Mouse (Mus musculus) T-helper 1 cell (primary cell): ENCODE measurements around the gene Megf11.
"Not testable (repeated sequence)": the region's sequence is repeated elsewhere in the genome, so short reads cannot be mapped to it uniquely, and the experiment has no call there.

Source experiments
- in situ Hi-C: fragments of 300-600 bp; cut with MboI, MseI; formaldehyde crosslinking; loops from one replicate; pipeline ENCODE4 v1.15.1; 2025; ENCODE audit warnings: high pct_unique_total_duplicates

Gene Megf11

DNA sequence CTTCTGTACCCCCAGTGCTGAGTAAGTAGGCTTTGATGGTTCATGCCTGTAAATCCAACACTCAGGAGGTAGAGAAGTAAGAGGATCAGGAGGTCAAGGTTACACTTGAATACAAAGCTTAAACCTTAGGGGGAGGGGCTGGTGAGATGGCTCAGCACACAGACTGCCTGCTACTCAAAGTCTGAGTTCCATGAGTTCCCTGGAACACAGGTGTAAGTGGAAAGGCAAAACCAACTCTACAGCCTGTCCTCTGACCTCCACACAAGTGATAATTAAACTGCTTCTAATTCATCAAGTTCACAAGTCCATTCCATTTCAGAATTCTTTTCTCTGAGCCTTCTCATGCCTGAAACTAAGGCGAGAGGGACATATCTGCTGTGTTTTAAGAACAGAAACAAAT lies 265.8 kb downstream of the Megf11 start:
- in situ Hi-C loops: no loop called here

DNA sequence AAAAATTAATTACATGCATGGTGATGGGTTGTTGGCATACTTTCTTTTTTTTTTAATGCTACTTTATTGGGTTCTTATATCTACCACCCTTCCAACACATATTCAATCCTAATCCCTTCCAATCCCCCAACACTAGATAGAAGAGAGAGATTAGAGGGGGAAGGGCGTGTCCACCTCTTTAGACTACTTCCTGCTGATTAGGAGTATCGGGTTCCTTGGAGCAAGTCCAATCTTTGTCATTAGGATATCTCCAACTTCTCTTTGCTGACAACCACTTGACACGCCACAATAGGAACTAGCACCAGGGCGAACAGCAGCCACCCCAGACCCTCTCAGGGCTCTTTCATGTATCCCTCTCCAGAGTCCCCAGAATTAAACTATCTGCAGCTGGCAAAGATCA lies 266.3 kb downstream of the Megf11 start:
- in situ Hi-C loops: no loop called here

GRCm38 (mm10) chr9:64652138-64652537 lies 266.7 kb downstream of the Megf11 start:
- in situ Hi-C loops: no loop called here

DNA sequence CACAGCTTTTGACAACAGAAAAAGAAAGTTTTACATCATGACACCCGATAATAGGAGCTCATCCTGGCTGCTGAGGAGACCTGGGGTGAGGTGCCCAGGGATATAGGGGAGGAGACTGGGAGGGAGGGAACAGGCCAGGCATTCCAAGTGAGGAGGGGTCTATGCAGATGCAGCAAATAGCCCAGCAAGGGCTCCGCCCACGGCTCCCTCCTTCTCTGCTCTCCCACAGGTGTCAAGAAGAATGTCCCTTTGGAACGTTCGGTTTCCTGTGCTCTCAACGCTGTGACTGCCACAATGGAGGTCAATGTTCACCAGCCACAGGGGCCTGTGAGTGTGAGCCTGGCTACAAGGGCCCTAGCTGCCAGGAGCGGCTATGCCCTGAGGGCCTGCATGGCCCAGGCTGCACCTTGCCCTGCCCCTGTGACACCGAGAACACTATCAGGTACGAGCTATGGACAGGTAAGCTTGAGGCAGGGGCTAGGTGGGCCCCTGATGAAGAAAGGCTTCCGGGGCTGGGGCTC lies 267.5 kb downstream of the Megf11 start:
- in situ Hi-C loops: no loop called here

GRCm38 (mm10) chr9:64654723-64655122 lies 269.3 kb downstream of the Megf11 start:
- in situ Hi-C loops: no loop called here

DNA sequence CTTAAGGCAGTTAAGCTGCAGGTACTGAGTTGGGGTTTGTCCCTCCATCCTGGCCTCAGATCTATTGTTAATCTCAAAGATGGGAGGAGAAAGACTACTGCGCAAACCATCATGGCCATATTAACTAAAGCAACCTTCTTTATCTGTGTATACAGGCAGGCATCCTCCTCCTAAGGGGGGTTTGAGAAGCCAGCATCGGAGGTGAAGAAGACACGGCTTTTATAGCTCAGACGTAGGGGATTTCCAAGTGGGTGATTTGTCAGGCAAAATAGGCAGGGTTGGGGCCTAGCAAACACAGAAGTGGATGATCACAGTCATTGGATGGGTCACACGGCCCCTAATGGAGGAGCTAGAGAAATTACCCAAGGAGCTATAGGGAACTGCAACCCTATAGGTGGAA lies 271.2 kb downstream of the Megf11 start:
- in situ Hi-C loops: no loop called here

- in situ Hi-C loops: no loop called here
Observed at GRCm38 (mm10) chr9:64660222-64660621, 274.8 kb downstream of the Megf11 start.

GRCm38 (mm10) chr9:64664612-64665011 lies 279.2 kb downstream of the Megf11 start:
- in situ Hi-C loops: no loop called here

- in situ Hi-C loops: no loop called here
Observed at GRCm38 (mm10) chr9:64666549-64666948, 281.1 kb downstream of the Megf11 start.

DNA sequence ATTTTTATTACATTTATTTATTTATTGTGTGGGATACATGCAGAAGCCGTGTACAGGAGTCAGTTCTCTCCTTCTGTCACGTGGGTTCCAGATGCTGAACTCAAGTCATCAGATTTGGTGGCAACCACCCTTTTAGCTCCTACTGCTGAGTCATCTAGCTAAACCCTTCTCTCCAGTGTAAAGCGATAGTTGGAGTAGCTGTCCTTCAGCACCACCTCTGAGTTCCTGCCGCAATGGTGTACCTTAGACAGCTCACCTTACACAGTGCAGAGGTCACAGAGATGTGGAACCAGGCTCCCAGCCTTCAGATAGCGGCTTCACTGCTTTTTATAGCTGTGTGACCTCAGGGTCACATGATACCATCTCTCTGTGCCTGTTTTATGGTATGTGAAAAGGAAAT lies 282.1 kb downstream of the Megf11 start:
- in situ Hi-C loops: no loop called here

GRCm38 (mm10) chr9:64668001-64668400 lies 282.6 kb downstream of the Megf11 start:
- in situ Hi-C loops: no loop called here

DNA sequence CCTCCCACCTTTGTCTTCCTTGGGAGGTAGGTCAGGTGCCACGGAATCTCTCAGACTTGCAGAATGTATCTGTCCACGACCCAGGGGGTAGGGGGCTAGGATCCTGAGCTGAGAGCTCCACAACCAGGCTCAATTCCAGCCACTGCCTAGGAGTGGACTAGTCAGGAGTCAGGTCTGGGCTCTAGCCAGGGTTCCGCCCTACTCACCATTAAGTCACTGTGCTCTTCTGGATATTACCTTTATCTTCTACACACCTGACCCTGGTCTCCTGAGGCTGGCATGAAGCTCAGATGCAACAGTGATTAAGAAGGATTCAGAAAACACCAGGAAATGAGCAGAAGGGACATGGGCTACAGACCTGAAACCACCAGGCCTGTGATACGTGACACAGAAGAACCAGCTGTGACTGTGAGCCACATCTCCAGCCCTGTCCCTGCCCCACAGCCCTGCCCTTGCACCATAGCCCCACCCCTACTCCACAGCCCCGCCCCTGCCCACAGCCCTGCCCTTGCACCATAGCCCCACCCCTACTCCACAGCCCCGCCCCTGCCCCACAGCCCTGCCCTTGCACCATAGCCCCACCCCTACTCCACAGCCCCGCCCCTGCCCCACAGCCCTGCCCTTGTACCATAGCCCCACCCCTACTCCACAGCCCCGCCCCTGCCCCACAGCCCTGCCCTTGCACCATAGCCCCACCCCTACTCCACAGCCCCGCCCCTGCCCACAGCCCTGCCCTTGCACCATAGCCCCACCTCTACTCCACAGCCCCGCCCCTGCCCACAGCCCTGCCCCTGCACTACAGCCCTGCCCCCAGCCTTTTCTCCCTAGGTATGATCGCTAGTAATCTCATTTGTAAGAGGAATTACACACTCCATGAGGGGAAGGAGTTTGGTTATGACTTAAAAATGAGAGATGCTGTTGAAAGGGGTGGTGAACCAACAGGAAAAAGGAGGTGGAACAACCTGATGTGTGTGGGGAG lies 286.2 kb downstream of the Megf11 start:
- in situ Hi-C loops: not testable (repeated sequence)

GRCm38 (mm10) chr9:64687122-64688014 lies 301.9 kb downstream of the Megf11 start:
- in situ Hi-C loops: no loop called here

- in situ Hi-C loops: no loop called here
Observed at GRCm38 (mm10) chr9:64688015-64688394, 302.6 kb downstream of the Megf11 start.

DNA sequence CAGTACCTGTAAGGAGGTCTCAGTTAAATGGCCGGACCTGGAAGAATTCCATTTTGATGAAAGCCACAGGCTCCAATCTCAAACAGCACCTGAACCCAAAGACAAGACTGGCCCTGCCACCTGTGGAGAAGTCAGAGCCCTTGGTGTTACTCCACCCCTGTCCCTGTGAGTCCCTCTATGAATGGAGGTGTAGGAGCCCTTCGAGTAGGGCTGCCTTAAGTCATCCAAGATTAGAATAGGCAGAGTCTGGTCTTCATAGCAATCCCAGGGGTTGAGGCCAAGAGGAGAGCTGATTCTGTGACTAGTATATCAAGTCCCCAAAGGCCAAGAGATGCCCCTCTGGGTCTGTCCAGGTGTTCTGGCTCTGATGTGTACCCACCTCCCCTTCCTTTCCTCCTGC lies 305.3 kb downstream of the Megf11 start:
- in situ Hi-C loops: no loop called here

GRCm38 (mm10) chr9:64691176-64691575 lies 305.8 kb downstream of the Megf11 start:
- in situ Hi-C loops: no loop called here

GRCm38 (mm10) chr9:64693094-64693493 lies 307.7 kb downstream of the Megf11 start:
- in situ Hi-C loops: no loop called here

- in situ Hi-C loops: no loop called here
Observed at GRCm38 (mm10) chr9:64695266-64695665, 309.8 kb downstream of the Megf11 start.

DNA sequence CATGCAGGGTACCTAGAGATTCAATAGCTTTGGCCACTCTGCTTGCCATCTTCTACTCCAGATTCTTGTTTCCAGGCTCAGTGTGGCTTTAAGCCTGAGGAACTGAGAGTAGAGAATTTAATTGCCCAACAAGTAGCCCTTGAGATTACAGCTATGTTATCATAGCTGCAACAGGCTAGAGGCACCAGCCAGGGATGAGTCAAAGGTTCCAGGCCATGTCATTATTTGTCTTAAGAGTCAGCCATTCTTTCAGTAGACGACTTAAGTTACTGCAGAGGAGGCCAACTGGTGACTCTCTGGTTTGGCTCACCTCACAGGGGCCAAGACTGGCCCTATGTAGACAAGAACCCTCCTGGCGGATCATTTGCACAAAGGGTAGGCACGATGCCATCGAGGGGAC lies 311.0 kb downstream of the Megf11 start:
- in situ Hi-C loops: no loop called here

GRCm38 (mm10) chr9:64697006-64697405 lies 311.6 kb downstream of the Megf11 start:
- in situ Hi-C loops: no loop called here

- in situ Hi-C loops: no loop called here
Observed at GRCm38 (mm10) chr9:64697677-64698076, 312.3 kb downstream of the Megf11 start.

- in situ Hi-C loops: no loop called here
Observed at GRCm38 (mm10) chr9:64698586-64698985, 313.2 kb downstream of the Megf11 start.
